ENCODE assay signal across 8 mouse cellular contexts in the genomic region with DNA sequence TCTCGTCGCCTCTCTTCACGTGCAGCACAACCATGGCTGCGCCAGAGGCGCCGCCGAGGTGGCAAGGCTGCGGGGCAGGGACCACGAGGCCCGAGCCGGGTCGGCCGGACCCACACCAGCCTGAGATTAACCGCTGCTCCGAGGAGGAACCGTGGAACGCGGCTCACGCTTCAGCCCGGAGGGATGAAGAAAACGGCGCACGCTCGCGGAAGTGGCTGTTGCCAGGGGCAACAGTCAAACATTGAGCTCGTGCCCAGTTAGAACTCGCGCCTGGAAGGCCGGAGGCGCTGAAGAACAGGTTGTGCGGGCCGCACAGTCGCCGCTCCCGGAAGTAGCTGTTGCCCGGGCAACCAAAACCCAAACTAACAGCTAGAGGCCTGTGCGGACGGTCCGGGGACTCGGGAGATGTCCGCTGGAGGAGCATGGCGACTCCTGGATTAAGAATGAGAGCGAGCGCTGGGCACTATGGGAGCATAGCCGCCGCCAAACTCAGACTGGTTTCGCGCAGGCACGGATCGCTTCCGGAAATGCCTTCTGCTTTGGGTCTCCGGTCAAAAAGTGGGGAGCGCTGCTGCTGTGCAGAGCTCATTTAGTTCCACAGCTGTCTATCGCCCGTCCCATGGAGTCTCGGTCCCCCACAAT. TPM values are rescaled to one million over a fixed set of nuclear protein-coding genes. Genes with fewer than 3 reads are reported as not detected.
DNase-seq lines count a peak whose midpoint lies in the region; ATAC-seq lines count a peak whose summit lies in the region.

A gene (minus strand): TSS at position 428 of the 642 bp plus-strand sequence.

- peak; percentile 93 for ATAC-seq in megakaryocyte progenitor cell, adult 5-6 weeks (replicated peaks; ENCODE audit: poor library complexity)

- peak; percentile 99 for DNase-seq in adipocyte (ENCODE audit: low spot score)
- peak; percentile 97 for DNase-seq in embryo, embryonic 10 days (ENCODE audit: low spot score)
- peak; percentile 91 for DNase-seq in gastrocnemius, postnatal 10 days
- DNase-seq in induced T-regulatory cell, adult 2 months (ENCODE audit: low read depth): peak; percentile 98
- DNase-seq in left cerebral cortex, adult 9 months (ENCODE audit: low spot score in 2 of 2): peak; percentile 85 to 91
- peak; percentile 92 for DNase-seq in right cerebral cortex, postnatal 14 days
- peak; percentile 90 to 92 for DNase-seq in urinary bladder, postnatal 36 days (ENCODE audit: low spot score in 2 of 2)

RNA-seq across cellular contexts. Expression of the gene that starts here (rescaled TPM):
- 10 to 100 TPM; 23.8 to 27.0 TPM for total RNA-seq in gastrocnemius, postnatal 10 days (2021)
- total RNA-seq in megakaryocyte progenitor cell, adult 5-6 weeks (2015): 40.2 and 45.4 TPM in 2 replicates
- 70.1 and 77.7 TPM in 2 replicates for total RNA-seq in megakaryocyte progenitor cell, adult 5-6 weeks (2017)

Comparison
In these comparisons a context has a peak if more than half of its experiments do, and no peak if none do; other contexts are left out.
1. Peak in every context shown above with its lines: DNase-seq and ATAC-seq.